Mouse (Mus musculus) liver, embryonic 11.5 days (tissue): ENCODE results near the gene Ptprs. TPM values are rescaled to one million over a fixed set of nuclear protein-coding genes. Genes with fewer than 3 reads are reported as not detected.

Experiments used
- ATAC-seq: fragments of 200-750 bp; cut with Nextera tagmentation; replicated peaks from 2 replicates; pipeline ENCODE4 v1.8.0; 2017; ENCODE audit warnings: moderate number of reproducible peaks, mild to moderate bottlenecking, moderate TSS enrichment, moderate library complexity; ENCODE audit not compliant: low FRiP score
- DNase-seq: peaks from one replicate; pipeline ENCODE4 v3.0.0-alpha.2; 2017; ENCODE audit warnings: low spot score
- H3K27ac ChIP-seq: fragments of 300-500 bp; sonication (generic); 2 replicates; pipeline ENCODE4 v1.5.1; 2014; ENCODE audit warnings: mild to moderate bottlenecking, low read depth, low read length, control low read depth
- H3K27me3 ChIP-seq: fragments of 300-500 bp; sonication (generic); replicated peaks from 2 replicates; pipeline ENCODE4 v1.6.1; 2014; ENCODE audit warnings: low read length, mixed read lengths; ENCODE audit not compliant: control insufficient read depth, insufficient read depth
- H3K36me3 ChIP-seq: fragments of 300-500 bp; sonication (generic); 2 replicates; pipeline ENCODE4 v1.6.1; 2014; ENCODE audit warnings: mild to moderate bottlenecking, low read length, moderate library complexity, mixed read lengths; ENCODE audit not compliant: control insufficient read depth, insufficient read depth
- H3K4me1 ChIP-seq: fragments of 300-500 bp; sonication (generic); replicated peaks from 2 replicates; pipeline ENCODE4 v1.6.1; 2014; ENCODE audit warnings: low read length, mixed read lengths; ENCODE audit not compliant: control insufficient read depth, insufficient read depth
- H3K4me2 ChIP-seq: fragments of 300-500 bp; sonication (generic); 2 replicates; pipeline ENCODE4 v1.6.1; 2014; ENCODE audit warnings: mild to moderate bottlenecking, control low read depth, moderate library complexity
- H3K4me3 ChIP-seq: fragments of 300-500 bp; sonication (generic); 2 replicates; pipeline ENCODE4 v1.5.1; 2014; ENCODE audit warnings: low read depth, low read length, control low read depth
- H3K9ac ChIP-seq: fragments of 300-500 bp; sonication (generic); 2 replicates; pipeline ENCODE4 v1.6.1; 2014; ENCODE audit warnings: low read depth, low read length, control low read depth
- H3K9me3 ChIP-seq: fragments of 300-500 bp; sonication (generic); 2 replicates; pipeline ENCODE4 v1.6.1; 2016; ENCODE audit warnings: low read length, inconsistent platforms, mixed read lengths; ENCODE audit not compliant: control insufficient read depth
- WGBS: fragments of 180-500 bp; shearing (Covaris S2); extraction: QIAGEN DNeasy Blood & Tissue Kit; methylation state at CpG from one replicate; pipeline ENCODE4 v1.1.7; 2014; 5-methylcytosine and 5-hydroxymethylcytosine counted together
- polyA plus RNA-seq: library from polyadenylated mRNA; unstranded; fragments of >200 nt; fragmentation: Nextera tagmentation; extraction: Ambion mirVana; gene quantifications from 2 replicates; pipeline ENCODE4 v1.2.1, GENCODE M21; 2014

The Ptprs gene
- polyA plus RNA-seq, 1 experiment from 2014 or later: 39.8 TPM

DNA sequence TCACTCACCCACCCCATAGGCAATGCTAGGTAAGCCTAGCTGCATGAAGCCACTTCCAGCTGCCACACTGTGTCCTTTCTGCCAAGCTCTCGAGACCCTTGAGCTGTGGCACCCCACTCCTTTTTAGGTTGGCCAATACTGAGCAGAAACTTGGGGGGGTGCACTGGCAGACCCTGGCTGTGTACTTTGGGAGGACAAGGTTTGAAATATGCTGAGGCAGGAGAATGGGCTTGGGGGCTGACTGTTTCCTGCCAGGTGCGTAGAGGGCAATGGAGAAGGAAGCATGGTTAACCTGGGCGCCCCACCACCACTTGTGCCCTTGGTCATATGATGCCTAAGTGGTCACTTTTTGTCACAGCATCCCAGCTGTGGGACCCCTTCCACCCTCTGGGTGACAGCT is 31.5 kb downstream of the Ptprs start:
- ATAC-seq (no peak), DNase-seq (no peak)
- no peak overlapping the region for H3K9ac ChIP-seq
- 76% methylated on average over 3 of the region's 3 CpGs for WGBS
- H3K27me3 ChIP-seq: no peaks in the 10 kb centered on the region
- H3K9me3 ChIP-seq: no peaks in the 10 kb centered on the region
- H3K4me3 ChIP-seq: no peak overlapping the region
- no peak overlapping the region for H3K4me2 ChIP-seq
- no peaks in the 10 kb centered on the region for H3K4me1 ChIP-seq
- H3K27ac ChIP-seq: no peak overlapping the region
- peaks cover 8% of the 10 kb centered on the region; the same call in 1 of the 2 replicates for H3K36me3 ChIP-seq

DNA sequence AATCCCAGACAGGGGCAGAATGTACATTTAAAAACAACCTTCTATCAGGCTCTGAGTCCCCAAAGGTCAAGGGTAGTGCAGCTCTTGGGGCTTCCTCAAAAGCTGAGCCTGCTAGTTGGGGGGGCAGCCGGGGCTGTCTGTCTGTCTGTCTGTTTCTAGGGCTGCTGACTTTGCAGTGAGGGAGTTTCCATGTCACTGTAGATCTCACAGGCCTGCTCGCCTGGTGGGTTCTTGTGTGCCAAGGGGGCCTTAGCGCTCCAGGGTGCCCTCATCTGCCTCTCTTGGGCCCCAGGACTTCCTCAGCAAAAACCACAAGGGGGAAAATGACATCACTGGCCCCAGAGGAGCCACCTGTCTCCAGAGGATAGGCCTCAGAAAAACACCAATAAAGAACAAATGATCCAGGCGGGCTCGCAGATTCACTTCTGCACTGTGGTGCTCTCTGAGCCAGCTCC is 32.9 kb downstream of the Ptprs start:
- Histone ChIP-seq H3K4me3 (no peak overlapping the region), H3K27ac (no peak overlapping the region), H3K36me3 (peaks cover 8% of the 10 kb centered on the region; the same call in 1 of the 2 replicates), H3K4me1 (no peaks in the 10 kb centered on the region), H3K27me3 (no peaks in the 10 kb centered on the region), H3K9me3 (no peaks in the 10 kb centered on the region), H3K4me2 (no peak overlapping the region), H3K9ac (no peak overlapping the region)
- DNase-seq (no peak), ATAC-seq (no peak)
- 39% methylated on average over 5 of the region's 5 CpGs for WGBS

DNA sequence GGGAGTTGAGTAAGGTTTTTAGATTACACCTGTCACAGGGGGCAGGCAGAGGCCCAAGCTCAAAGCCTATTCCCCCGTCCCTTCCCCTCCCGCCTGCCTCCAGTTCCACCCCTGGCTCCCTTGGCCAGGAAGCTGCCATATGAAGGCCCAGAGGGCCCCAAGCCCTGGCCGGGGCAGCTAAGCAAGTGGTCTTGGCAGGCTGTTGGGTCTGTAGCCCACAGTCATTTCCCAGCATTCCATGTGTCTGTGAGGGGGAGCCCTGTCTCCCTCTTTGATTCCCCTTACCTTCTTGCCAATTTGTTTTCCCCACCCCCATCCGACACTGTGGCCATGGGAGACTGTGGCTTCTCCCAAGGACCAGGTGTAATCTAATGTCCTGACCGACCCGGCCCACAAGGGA is 34.0 kb downstream of the Ptprs start:
- WGBS: 77% methylated on average over 6 of the region's 6 CpGs
- no peak for DNase-seq
- no peak for ATAC-seq
- H3K4me2 ChIP-seq: no peak overlapping the region
- no peaks in the 10 kb centered on the region for H3K9me3 ChIP-seq
- no peak overlapping the region for H3K4me3 ChIP-seq
- no peaks in the 10 kb centered on the region for H3K4me1 ChIP-seq
- no peak overlapping the region for H3K27ac ChIP-seq
- H3K27me3 ChIP-seq: no peaks in the 10 kb centered on the region
- peaks cover 11% of the 10 kb centered on the region for H3K36me3 ChIP-seq
- no peak overlapping the region for H3K9ac ChIP-seq

DNA sequence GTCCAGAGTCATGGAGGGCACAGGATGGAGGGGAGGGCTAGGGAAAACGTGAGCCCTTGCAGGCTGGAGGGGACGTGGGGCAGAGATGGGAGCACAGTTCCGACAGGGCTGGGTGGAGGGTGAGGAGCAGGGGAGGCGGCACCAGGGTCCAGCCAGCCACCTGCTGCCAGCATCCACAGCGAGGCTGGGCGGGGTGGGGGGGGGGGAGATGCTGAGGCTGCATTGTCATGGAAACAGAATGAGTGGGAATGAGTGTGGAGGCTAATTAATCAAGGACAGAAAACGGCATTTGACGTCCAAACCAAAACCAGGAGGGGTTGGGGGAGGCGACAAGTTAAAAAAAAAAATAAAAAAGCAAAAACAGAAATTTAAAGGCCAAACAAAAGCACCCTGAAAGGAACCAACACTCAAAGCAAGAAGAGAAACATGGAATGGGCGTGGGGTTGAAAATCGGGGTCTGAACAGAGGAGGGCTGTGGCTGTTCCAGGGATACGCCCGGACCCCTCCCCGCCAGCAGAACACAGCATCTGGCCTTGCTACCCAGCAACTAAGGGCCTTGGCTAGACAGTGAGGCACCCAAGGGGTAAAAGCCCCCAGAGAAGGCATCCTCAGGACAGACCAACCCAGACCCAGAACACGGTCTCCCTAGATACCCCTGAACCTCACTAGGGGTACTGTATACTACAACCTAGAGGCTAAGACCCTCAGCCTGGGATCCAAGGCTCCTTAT is 36.4 kb downstream of the Ptprs start:
- ATAC-seq (no peak), DNase-seq (no peak)
- no peak overlapping the region for H3K4me3 ChIP-seq
- 73% methylated on average over 15 of the region's 15 CpGs for WGBS
- no peaks in the 10 kb centered on the region for H3K27me3 ChIP-seq
- no peak overlapping the region for H3K9ac ChIP-seq
- no peak overlapping the region for H3K4me2 ChIP-seq
- H3K27ac ChIP-seq: no peak overlapping the region
- H3K9me3 ChIP-seq: no peaks in the 10 kb centered on the region; the same call in 1 of the 2 replicates
- H3K4me1 ChIP-seq: no peaks in the 10 kb centered on the region
- peaks cover 18% of the 10 kb centered on the region for H3K36me3 ChIP-seq

DNA sequence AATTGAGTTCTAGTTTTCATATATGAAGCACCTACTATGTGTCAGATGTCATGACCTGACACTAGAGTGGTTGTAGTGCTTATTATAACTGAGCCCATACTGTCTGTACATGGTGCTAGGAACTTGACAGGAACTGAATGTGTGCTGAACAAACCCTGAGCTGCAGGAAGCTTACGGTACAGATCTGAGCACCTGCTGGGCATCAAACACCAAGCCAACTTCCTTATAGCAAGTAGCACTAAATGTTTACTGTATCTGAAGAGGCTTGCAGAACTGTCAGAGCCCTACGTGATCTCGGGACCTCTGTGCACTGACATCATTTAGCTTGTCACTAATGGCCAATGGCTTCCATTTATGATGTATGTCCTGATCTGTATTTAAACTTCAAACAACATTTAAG is 44.7 kb downstream of the Ptprs start:
- Histone ChIP-seq H3K36me3 (peaks cover 4% of the 10 kb centered on the region), H3K9me3 (no peaks in the 10 kb centered on the region; the same call in 1 of the 2 replicates), H3K4me1 (no peaks in the 10 kb centered on the region), H3K9ac (no peak overlapping the region), H3K27ac (no peak overlapping the region), H3K4me3 (no peak overlapping the region), H3K4me2 (no peak overlapping the region), H3K27me3 (peaks cover 18% of the 10 kb centered on the region)
- WGBS: 86% methylated on average over 3 of the region's 3 CpGs
- DNase-seq (no peak), ATAC-seq (no peak)

DNA sequence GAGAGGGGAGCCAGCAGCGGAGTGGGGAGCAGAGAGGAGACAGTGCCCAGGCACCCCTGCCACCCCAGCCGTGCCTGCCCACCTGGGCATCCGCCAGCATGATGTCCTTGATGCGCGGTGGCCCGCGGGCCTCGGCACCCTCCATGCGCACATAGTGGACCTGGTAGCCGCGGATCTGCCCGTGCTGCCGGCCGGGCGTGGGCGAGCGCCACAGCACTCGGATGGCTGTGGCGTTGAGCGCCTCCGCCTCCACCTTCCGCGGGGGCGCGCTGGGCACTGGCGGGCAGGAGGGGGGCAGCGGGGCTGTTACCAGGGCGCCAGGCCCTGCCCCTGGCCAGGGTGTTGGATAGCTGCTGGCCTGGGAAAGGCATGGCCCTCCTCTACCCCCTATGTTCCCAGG is 48.4 kb downstream of the Ptprs start:
- Histone ChIP-seq H3K9me3 (no peaks in the 10 kb centered on the region), H3K4me3 (no peak overlapping the region), H3K9ac (no peak overlapping the region), H3K27ac (no peak overlapping the region), H3K4me1 (peaks cover 12% of the 10 kb centered on the region; the same call in 1 of the 2 replicates), H3K4me2 (no peak overlapping the region), H3K27me3 (peaks cover 42% of the 10 kb centered on the region), H3K36me3 (peaks cover 6% of the 10 kb centered on the region)
- DNase-seq (no peak), ATAC-seq (no peak)
- WGBS: 64% methylated on average over 28 of the region's 28 CpGs

DNA sequence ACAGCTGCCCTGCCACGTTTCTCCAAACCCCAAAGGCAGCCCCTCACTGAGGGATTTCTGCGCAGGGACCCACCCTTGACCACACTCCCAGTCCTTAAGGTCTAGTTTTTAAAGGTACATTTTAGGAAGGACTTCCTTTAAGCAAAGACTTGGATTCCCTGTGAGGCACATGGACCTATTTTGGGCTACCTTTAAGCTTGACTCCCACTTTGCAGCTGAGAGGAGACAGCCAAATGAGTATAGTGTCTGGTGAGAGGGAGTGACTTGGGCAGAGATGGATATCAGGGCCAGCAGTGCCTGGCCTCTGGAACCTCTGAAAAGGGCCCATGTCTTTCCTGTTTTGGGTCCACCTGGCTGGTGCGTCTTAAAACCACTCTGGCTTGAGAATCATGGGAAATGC is 50.3 kb downstream of the Ptprs start:
- peak overlapping the region; percentile 58 for H3K4me3 ChIP-seq
- peaks cover 11% of the 10 kb centered on the region for H3K36me3 ChIP-seq
- 31% methylated on average over 3 of the region's 3 CpGs for WGBS
- peaks cover 12% of the 10 kb centered on the region; the same call in 1 of the 2 replicates for H3K4me1 ChIP-seq
- no peak overlapping the region for H3K27ac ChIP-seq
- H3K27me3 ChIP-seq: peaks cover 42% of the 10 kb centered on the region
- peak overlapping the region; percentile 63; the same call in 1 of the 2 replicates for H3K9ac ChIP-seq
- DNase-seq: no peak
- H3K4me2 ChIP-seq: peak overlapping the region; percentile 85
- ATAC-seq: no peak; the same call in 1 of the 2 replicates
- no peaks in the 10 kb centered on the region for H3K9me3 ChIP-seq

DNA sequence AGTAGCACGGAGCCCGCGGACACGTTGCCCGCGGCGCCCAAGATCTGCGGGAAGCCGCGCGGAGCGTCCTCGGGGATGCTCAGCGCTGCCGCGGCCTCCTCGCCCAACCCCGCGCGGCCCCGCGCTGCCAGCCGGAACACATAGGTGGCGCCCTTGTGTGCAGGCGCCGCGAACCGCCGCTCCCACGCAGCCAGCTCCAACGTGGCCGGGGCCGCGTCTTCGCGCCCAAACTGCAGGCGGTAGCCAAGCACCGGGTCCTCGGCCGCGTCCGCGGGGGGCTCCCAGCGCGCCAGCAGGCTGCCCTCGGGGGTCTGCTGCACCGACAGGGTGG is 50.7 kb downstream of the Ptprs start:
- DNase-seq (peak; percentile 79), ATAC-seq (peak; percentile 55)
- Histone ChIP-seq H3K4me1 (peaks cover 12% of the 10 kb centered on the region; the same call in 1 of the 2 replicates), H3K9ac (peak overlapping the region; percentile 63), H3K27ac (no peak overlapping the region), H3K4me3 (peak overlapping the region; percentile 58), H3K27me3 (peaks cover 42% of the 10 kb centered on the region), H3K36me3 (peaks cover 13% of the 10 kb centered on the region), H3K9me3 (no peaks in the 10 kb centered on the region), H3K4me2 (peak overlapping the region; percentile 85)
- WGBS: under 1% methylated on average over 44 of the region's 47 CpGs
